Mouse (Mus musculus) bone marrow macrophage, adult 2 months (primary cell): ENCODE data around the gene Map1b. TPM values are rescaled to one million over a fixed set of nuclear protein-coding genes. Genes with fewer than 3 reads are reported as not detected.

Source experiments
- H3K27ac ChIP-seq: 2 replicates; pipeline ENCODE4 v1.5.1; 2012; ENCODE audit warnings: low read depth, low read length; ENCODE audit not compliant: insufficient read depth
- H3K4me1 ChIP-seq: 2 replicates; pipeline ENCODE4 v1.6.1; 2012; ENCODE audit warnings: low read length; ENCODE audit not compliant: control insufficient read depth, insufficient read depth
- H3K4me3 ChIP-seq: 2 replicates; pipeline ENCODE4 v1.5.1; 2012; ENCODE audit warnings: mild to moderate bottlenecking, low read length, moderate library complexity; ENCODE audit not compliant: insufficient read depth
- CTCF ChIP-seq: IDR thresholded peaks from 2 replicates; pipeline ENCODE4 v1.5.1; 2012; ENCODE audit warnings: low read depth, mild to moderate bottlenecking, low read length, moderate library complexity
- POLR2A ChIP-seq: IDR thresholded peaks from 2 replicates; pipeline ENCODE4 v1.6.1; 2012; ENCODE audit warnings: mild to moderate bottlenecking, low read depth, low read length, borderline replicate concordance
- polyA plus RNA-seq: library from polyadenylated mRNA; stranded (reverse); fragments of >200 nt; gene quantifications from 2 replicates; pipeline ENCODE4 v1.2.4, GENCODE M21; 2012; ENCODE audit not compliant: missing spikeins, insufficient read depth, insufficient read length

The Map1b gene
- polyA plus RNA-seq, 1 experiment = 0.25 TPM

DNA sequence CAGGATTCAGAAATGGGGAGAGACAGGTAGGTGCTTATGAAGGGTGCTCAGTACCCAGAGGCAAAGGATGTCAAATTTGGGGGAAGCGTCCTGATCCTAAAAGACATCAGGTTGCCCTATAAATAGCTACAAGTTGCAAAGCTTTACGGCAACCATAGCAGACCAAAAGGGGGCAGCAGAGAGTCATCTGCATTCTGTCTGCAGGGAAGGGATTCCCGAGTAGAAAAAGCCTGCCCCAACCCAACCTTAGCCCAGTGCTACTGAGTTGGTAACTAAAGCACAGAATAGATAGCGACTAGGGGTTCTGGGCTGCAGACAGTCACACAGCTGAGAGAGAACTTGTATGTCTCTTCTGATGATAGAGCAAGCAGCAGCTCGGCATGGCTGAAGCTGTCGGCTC lies 140.8 kb downstream of the Map1b start:
- H3K4me1 ChIP-seq = no peaks in the 10 kb centered on the region
- no peak for TF ChIP-seq POLR2A
- TF ChIP-seq CTCF = peak; percentile 82
- H3K27ac ChIP-seq = no peak overlapping the region
- H3K4me3 ChIP-seq = no peak overlapping the region

DNA sequence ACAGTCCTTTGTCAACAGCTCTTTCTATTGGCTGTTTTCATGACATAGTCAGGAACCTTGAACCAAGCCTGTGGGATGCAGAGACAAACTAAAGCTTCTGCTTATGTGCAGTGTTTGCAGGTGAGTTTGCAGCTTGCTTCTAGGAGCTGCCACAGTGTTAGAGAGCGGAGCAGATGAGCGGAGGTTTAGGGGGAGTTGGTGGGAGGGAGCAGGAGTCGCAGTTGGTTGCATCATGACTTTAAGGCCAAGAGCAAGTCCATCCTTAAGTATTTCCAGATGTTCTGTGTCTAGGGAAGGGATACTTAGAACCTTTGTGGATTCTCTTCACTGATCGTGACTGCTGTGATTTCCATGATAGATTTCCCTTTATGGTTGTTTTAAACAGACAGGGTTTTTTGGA lies 142.1 kb downstream of the Map1b start:
- H3K4me3 ChIP-seq = no peak overlapping the region

DNA sequence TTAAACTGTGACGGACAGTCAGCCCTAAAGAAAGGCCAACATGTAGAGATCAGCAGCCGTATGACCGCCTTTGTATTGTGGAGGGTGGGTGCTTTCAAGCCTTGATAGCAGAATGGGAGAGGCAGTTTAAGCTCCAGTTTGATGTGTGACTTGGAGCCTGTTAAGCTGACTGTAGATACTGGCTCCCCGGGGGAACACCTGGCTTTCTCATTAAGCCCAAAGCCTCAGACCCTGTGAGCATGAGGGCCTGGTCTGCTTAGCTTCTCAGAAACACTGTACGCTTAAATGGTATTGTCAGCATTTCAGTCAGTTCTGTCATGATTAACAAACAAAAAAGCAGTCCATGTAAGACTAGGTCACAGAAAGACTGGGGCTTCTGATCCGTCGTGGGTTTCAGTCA lies 142.7 kb downstream of the Map1b start:
- Histone ChIP-seq H3K4me1 (no peaks in the 10 kb centered on the region), H3K27ac (no peak overlapping the region), H3K4me3 (no peak overlapping the region)
- TF ChIP-seq POLR2A (no peak), CTCF (no peak)

More for the DNA sequence above, 142.1 kb downstream of the Map1b start:
- H3K4me1 ChIP-seq = no peaks in the 10 kb centered on the region
- no peak overlapping the region for H3K27ac ChIP-seq
- TF ChIP-seq CTCF = no peak
- TF ChIP-seq POLR2A = no peak

Other genes starting within 250 kb of the Map1b start
- 21.5 and 27.3 TPM in 2 replicates for gene Ptcd2, start 171.8 kb downstream of the Map1b start, polyA plus RNA-seq
- 10.3 and 11.0 TPM in 2 replicates for gene Mrps27, start 171.8 kb downstream of the Map1b start, polyA plus RNA-seq